Mouse (Mus musculus) heart, postnatal 0 days (tissue): Measurements from ENCODE around the gene Colgalt2. TPM values are rescaled to one million over a fixed set of nuclear protein-coding genes. Genes with fewer than 3 reads are reported as not detected.

Experiments
- ATAC-seq: fragments of 200-750 bp; cut with Nextera tagmentation; 2 replicates; pipeline ENCODE4 v1.8.0; 2017; ENCODE audit warnings: low read depth, moderate number of reproducible peaks, moderate library complexity; ENCODE audit not compliant: insufficient read depth
- DNase-seq: peaks from one replicate; pipeline ENCODE4 v3.0.0-alpha.2; 2016; ENCODE audit warnings: low spot score
- H3K27ac ChIP-seq: fragments of 300-500 bp; sonication (generic); 2 replicates; pipeline ENCODE4 v1.5.1; 2014; ENCODE audit warnings: low read depth, mild to moderate bottlenecking
- H3K27me3 ChIP-seq: fragments of 300-500 bp; sonication (generic); 2 replicates; pipeline ENCODE4 v1.6.1; 2014; ENCODE audit warnings: low read length, mixed read lengths; ENCODE audit not compliant: control insufficient read depth, insufficient read depth
- H3K36me3 ChIP-seq: fragments of 300-500 bp; sonication (generic); replicated peaks from 2 replicates; pipeline ENCODE4 v1.6.1; 2014; ENCODE audit warnings: low read length, mixed read lengths; ENCODE audit not compliant: control insufficient read depth, insufficient read depth
- H3K4me1 ChIP-seq: fragments of 300-500 bp; sonication (generic); 2 replicates; pipeline ENCODE4 v1.6.1; 2014; ENCODE audit warnings: antibody characterized with exemption; ENCODE audit not compliant: control insufficient read depth, insufficient read depth
- H3K4me2 ChIP-seq: fragments of 300-500 bp; sonication (generic); 2 replicates; pipeline ENCODE4 v1.6.1; 2014; ENCODE audit warnings: low read depth, mild to moderate bottlenecking, low read length, moderate library complexity
- H3K4me3 ChIP-seq: fragments of 300-500 bp; sonication (generic); 2 replicates; pipeline ENCODE4 v1.5.1; 2014; ENCODE audit warnings: low read depth, low read length
- H3K9ac ChIP-seq: fragments of 300-500 bp; sonication (generic); replicated peaks from 2 replicates; pipeline ENCODE4 v1.6.1; 2014; ENCODE audit warnings: low read depth, low read length, mixed read lengths
- H3K9me3 ChIP-seq: fragments of 300-500 bp; sonication (generic); replicated peaks from 2 replicates; pipeline ENCODE4 v1.6.1; 2016; ENCODE audit warnings: low read length; ENCODE audit not compliant: control insufficient read depth
- CTCF ChIP-seq: IDR thresholded peaks from 2 replicates; pipeline ENCODE4 v1.5.1; 2016; ENCODE audit warnings: antibody characterized with exemption, control low read depth, low read depth
- EP300 ChIP-seq: IDR thresholded peaks from 2 replicates; pipeline ENCODE4 v1.6.1; 2016; ENCODE audit warnings: antibody characterized with exemption, low read depth
- WGBS: fragments of 180-500 bp; shearing (Covaris S2); extraction: QIAGEN DNeasy Blood & Tissue Kit; methylation state at CpG from one replicate; pipeline ENCODE4 v1.1.7; 2014; 5-methylcytosine and 5-hydroxymethylcytosine counted together
- polyA plus RNA-seq: library from polyadenylated mRNA; unstranded; fragments of >200 nt; fragmentation: Nextera tagmentation; extraction: Ambion mirVana; gene quantifications from 2 replicates; pipeline ENCODE4 v1.2.1, GENCODE M21; 2015
- total RNA-seq: library from RNA; depleted of rRNA; stranded (reverse); fragments of >200 nt; gene quantifications from 2 replicates; pipeline ENCODE4 v1.2.3, GENCODE M21; 2014; ENCODE audit warnings: low replicate concordance

Gene Colgalt2
- total and polyA plus RNA-seq, 2 experiments from 2014 or later: 1.7 to 4.6 TPM

DNA sequence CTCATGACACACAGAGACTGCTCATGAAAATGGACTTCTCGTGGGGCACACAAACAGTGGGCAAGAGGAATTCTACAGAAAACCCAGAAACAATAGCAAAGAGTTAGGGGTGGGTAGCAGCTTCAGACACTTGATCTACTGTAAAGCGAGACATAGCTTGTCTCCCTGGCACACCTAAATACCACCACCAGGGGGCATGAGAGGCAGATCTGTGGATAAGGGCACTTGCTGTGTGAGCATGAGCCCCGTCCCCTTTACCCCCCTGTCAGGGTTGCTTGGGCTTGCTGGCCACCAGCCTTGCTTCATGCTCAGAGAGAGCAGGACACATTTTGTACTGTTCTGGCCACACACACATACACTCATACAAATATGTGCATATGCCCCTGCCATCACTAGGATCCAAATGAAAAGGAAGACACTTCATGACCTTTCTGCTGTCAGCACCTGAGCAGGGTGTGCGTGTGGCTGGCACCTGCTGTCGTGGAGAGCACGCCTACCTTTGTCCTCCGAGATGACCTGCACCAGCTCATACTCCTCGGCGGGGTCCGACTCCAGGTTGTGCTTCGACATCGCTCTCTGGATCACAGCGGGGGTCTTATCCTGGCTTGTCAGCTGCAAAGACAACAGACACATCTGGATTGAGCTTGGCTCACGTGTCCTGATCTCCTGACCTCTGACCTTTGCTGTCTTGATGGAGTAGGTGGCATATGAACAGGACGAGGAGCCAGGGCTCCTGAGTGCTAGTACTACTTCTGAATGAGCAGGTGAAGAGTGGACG, 121.4 kb downstream of the Colgalt2 start:
- TF ChIP-seq CTCF (peak; percentile 66), EP300 (no peak)
- Histone ChIP-seq H3K9ac (no peak overlapping the region), H3K27ac (no peak overlapping the region), H3K4me2 (no peak overlapping the region), H3K4me3 (no peak overlapping the region), H3K36me3 (peaks cover 85% of the 10 kb centered on the region), H3K9me3 (no peaks in the 10 kb centered on the region), H3K4me1 (peaks cover 12% of the 10 kb centered on the region; the same call in 1 of the 2 replicates), H3K27me3 (no peaks in the 10 kb centered on the region)
- DNase-seq (no peak), ATAC-seq (0 out of 2 replicates have a peak, but pooled peaks have one; percentile 21)
- WGBS: 80% methylated on average over 16 of the region's 16 CpGs

DNA sequence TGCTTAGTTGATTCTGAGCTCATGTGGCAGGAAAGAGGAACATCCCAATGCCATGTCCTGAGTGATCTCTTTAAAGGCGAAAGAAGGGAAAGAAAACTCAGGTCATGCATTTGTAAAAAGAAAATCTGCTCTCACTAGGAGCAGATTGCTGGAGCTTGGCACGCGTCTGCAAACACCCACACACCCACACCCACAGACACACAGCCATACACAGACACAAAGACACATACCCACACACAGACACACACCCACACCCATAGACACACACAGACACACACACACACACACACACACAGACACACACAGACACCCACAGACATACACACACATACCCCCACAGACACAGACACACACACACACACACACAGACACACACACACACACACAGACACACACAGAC, 122.6 kb downstream of the Colgalt2 start:
- Histone ChIP-seq H3K27me3 (no peaks in the 10 kb centered on the region), H3K4me1 (peaks cover 12% of the 10 kb centered on the region; the same call in 1 of the 2 replicates), H3K9me3 (no peaks in the 10 kb centered on the region), H3K27ac (no peak overlapping the region), H3K36me3 (peaks cover 73% of the 10 kb centered on the region), H3K4me2 (no peak overlapping the region), H3K9ac (no peak overlapping the region), H3K4me3 (no peak overlapping the region)
- no peak for ATAC-seq
- WGBS: 89% methylated on average over 3 of the region's 3 CpGs
- TF ChIP-seq EP300: no peak
- TF ChIP-seq CTCF: no peak
- no peak for DNase-seq

DNA sequence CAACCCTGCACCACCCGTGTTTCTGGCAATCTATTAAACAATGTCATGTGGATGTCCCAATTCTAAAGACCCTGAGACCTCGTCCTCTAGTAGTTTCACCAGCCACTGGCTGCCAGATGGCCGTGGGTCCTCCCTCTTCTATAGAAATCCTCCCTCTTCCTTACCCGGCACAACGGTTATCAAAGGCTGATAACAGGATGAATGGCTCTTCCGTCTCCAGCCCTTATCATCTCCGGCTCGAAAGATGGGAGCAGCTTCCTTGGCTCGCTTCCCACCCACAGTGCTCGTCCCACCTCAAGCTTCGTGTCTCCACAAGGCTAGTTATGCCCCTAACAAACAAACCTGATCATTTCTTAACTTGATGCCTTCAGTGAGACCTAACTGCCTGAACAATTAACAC, 123.7 kb downstream of the Colgalt2 start:
- Histone ChIP-seq H3K27me3 (no peaks in the 10 kb centered on the region), H3K4me2 (no peak overlapping the region), H3K9me3 (no peaks in the 10 kb centered on the region), H3K36me3 (peaks cover 72% of the 10 kb centered on the region), H3K9ac (no peak overlapping the region), H3K27ac (no peak overlapping the region), H3K4me3 (no peak overlapping the region), H3K4me1 (peaks cover 21% of the 10 kb centered on the region)
- no peak for DNase-seq
- no peak for ATAC-seq
- TF ChIP-seq EP300: no peak
- TF ChIP-seq CTCF: no peak
- 20% methylated on average over 11 of the region's 11 CpGs for WGBS

DNA sequence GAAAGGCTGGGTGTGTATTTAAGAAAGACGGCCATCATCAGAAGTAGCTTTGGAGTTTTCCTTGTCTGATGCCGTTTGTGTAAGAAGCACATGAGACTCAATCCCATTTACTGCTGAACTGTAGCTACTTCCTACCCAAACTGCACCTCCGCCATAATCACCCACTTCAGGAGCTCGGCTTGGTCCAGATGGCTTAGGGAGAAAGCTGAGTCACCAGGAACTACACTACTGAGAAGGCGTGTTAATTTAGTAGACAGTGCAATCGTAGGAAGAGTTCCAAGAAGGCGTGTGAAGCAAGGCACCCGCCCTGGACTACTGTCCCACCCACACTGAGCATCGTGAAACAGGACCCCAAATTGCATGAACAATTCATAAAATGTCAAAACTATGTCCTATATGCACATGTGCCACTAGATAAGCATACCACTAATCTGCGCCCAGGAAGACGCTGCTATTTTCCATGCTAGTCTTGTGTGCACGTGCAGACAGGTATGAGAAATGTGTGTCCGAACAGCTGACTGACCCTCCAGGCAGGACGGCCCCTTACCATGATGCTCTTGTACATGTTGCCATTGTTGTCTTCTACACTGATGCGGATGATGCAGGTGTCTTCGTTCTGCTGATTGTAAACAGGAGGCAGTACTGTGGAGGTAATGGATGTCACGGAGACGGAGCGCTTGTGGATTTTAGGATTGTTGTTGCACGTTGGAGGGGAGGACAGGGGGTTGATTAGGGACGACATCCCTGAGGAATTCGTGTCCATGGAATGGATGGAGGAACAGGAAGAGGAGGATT, 124.7 kb downstream of the Colgalt2 start:
- Histone ChIP-seq H3K27ac (no peak overlapping the region), H3K9me3 (no peaks in the 10 kb centered on the region), H3K9ac (no peak overlapping the region), H3K4me2 (no peak overlapping the region), H3K36me3 (peaks cover 64% of the 10 kb centered on the region), H3K27me3 (no peaks in the 10 kb centered on the region), H3K4me1 (peaks cover 28% of the 10 kb centered on the region), H3K4me3 (no peak overlapping the region)
- ATAC-seq: no peak
- 67% methylated on average over 22 of the region's 22 CpGs for WGBS
- no peak for TF ChIP-seq CTCF
- no peak for TF ChIP-seq EP300
- no peak for DNase-seq

DNA sequence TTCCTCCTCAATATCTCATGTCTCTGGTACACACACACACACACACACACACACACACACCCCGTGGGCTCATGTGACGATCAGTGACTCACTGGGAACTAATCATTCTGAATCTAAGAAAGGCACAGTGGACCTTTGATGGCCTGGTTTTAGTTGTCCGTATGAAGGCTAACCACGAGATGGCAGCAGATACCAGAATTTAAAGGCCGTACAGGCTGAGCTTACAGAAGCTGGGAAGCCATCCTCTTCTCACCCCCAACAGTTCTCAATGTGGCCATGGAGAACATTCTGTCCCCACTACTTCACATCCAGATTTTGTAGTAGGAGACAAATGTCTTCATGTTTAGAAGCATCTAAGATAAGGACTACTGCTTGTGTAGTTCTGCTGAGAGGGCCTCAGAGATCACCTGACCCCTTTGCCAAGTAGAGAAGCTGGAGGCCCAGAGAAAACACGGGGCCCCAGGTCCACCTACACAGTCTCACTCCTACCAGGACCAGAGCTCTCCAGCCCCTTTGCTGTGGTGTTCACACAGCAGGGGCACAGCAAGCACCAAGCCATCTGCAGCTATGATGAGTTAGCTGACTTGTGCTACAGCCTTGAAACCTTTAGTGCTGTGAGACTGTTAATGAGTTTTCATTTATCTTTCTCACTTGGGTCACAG, 125.5 kb downstream of the Colgalt2 start:
- DNase-seq (peak; percentile 90), ATAC-seq (peak; percentile 74)
- Histone ChIP-seq H3K4me1 (peaks cover 28% of the 10 kb centered on the region), H3K36me3 (peaks cover 63% of the 10 kb centered on the region), H3K27me3 (no peaks in the 10 kb centered on the region), H3K9ac (no peak overlapping the region), H3K4me2 (no peak overlapping the region), H3K4me3 (no peak overlapping the region), H3K27ac (peak overlapping the region; percentile 93), H3K9me3 (no peaks in the 10 kb centered on the region)
- TF ChIP-seq CTCF: peak; percentile 85
- peak; percentile 88 for TF ChIP-seq EP300
- 12% methylated on average over 6 of the region's 6 CpGs for WGBS
